Comparison of ENCODE assay signal across 8 mouse cellular contexts in genomic region chr10:62946738-62947471, GRCm38 (mm10). TPM values are rescaled to one million over a fixed set of nuclear protein-coding genes. Genes with fewer than 3 reads are reported as not detected.
A peak's percentile ranks its signal among the peaks of the same experiment; 100 is the strongest.
DNase-seq lines count a peak whose midpoint lies in the region; ATAC-seq lines count a peak whose summit lies in the region.

Dna2 (plus strand) TSS chr10:62947026.

- H3K4me1 ChIP-seq in hindbrain, embryonic 11.5 days (replicated peaks; ENCODE audit: control insufficient read depth, insufficient read depth, low read length), result no peaks in the 10 kb centered on the region

- H3K36me3 ChIP-seq in hindbrain, embryonic 11.5 days (ENCODE audit: control insufficient read depth, insufficient read depth, low read length), result no peaks in the 10 kb centered on the region

- WGBS in hindbrain, embryonic 11.5 days, result under 1% methylated on average over 60 of the region's 68 CpGs

- H3K4me2 ChIP-seq in hindbrain, embryonic 11.5 days (replicated peaks; ENCODE audit: low read depth, low read length), result peak within 1 kb of the TSS; percentile 66

- H3K27ac ChIP-seq in hindbrain, embryonic 11.5 days (ENCODE audit: low read depth, low read length), result peak within 1 kb of the TSS; percentile 83

- peak; percentile 97 for ATAC-seq in frontal cortex, adult (ENCODE audit: low TSS enrichment)
- ATAC-seq in hindbrain, embryonic 11.5 days (ENCODE audit: low FRiP score), result peak; percentile 91

- peak; percentile 91 for DNase-seq in MN1 (ENCODE audit: low spot score)
- peak; percentile 76 for DNase-seq in cerebellum, adult 8-10 months
- DNase-seq in hindbrain, embryonic 11.5 days (ENCODE audit: low spot score), result peak; percentile 93
- DNase-seq in layer of hippocampus, postnatal 10 days (ENCODE audit: low spot score in 2 of 2), result peak; percentile 72 to 83
- DNase-seq in lung, postnatal 10 days, result peak; percentile 77
- peak; percentile 81 for DNase-seq in ovary, postnatal 36 days (ENCODE audit: low spot score)
- DNase-seq in thymus, postnatal 25 days, result peak; percentile 74

- H3K4me3 ChIP-seq in hindbrain, embryonic 11.5 days (ENCODE audit: low read depth, low read length), result peak within 1 kb of the TSS; percentile 65

- no peaks in the 10 kb centered on the region for H3K27me3 ChIP-seq in hindbrain, embryonic 11.5 days (ENCODE audit: control insufficient read depth, insufficient read depth, low read length)

- peak within 1 kb of the TSS; percentile 80 for H3K9ac ChIP-seq in hindbrain, embryonic 11.5 days (ENCODE audit: low read depth, low read length)

- no peaks in the 10 kb centered on the region for H3K9me3 ChIP-seq in hindbrain, embryonic 11.5 days (ENCODE audit: control insufficient read depth, low read length)

RNA-seq across cellular contexts. Expression of gene Dna2, which starts in this region (rescaled TPM):
- polyA plus RNA-seq in hindbrain, embryonic 11.5 days (2014; fragmentation: Nextera tagmentation; extraction: Ambion mirVana), result 18.7 and 18.9 TPM in 2 replicates
- total RNA-seq in layer of hippocampus, postnatal 10 days (2021), result 1 to 10 TPM; 2.2 to 2.9 TPM

Comparison
In these comparisons a context has a peak if more than half of its experiments do, and no peak if none do; other contexts are left out.
1. Peak in every context shown above with its lines: DNase-seq, ATAC-seq, H3K4me3 ChIP-seq and H3K27ac ChIP-seq.